Mouse (Mus musculus) hematopoietic multipotent progenitor cell, adult 10-12 weeks (in vitro differentiated cells): ENCODE measurements around the gene Plekhg4. TPM values are rescaled to one million over a fixed set of nuclear protein-coding genes. Genes with fewer than 3 reads are reported as not detected.

Experiments
- polyA plus RNA-seq: library from polyadenylated mRNA; stranded (reverse); fragments of >175 nt; gene quantifications from 2 replicates; pipeline ENCODE4 v1.2.3, GENCODE M21; 2012; ENCODE audit warnings: low replicate concordance

Gene Plekhg4
- 0.11 TPM in 1 of 2 replicates, not detected in the other for polyA plus RNA-seq

GRCm38 (mm10) chr8:105373032-105373431, at the start of gene Plekhg4:
Gene Plekhg4 (plus strand): TSS chr8:105373274.

GRCm38 (mm10) chr8:105326141-105326672, 46.9 kb upstream of the Plekhg4 start, which contains the start of the genes Lrrc29 and Tmem208:
Gene Lrrc29 (minus strand): TSS chr8:105326278.
Gene Tmem208 (plus strand): TSS chr8:105326354.

GRCm38 (mm10) chr8:105347428-105348221, 25.4 kb upstream of the Plekhg4 start, which contains the start of gene Fhod1:
Gene Fhod1 (minus strand): TSS chr8:105347953.

GRCm38 (mm10) chr8:105348450-105349095, 24.5 kb upstream of the Plekhg4 start, which contains the start of gene Slc9a5:
Gene Slc9a5 (plus strand): TSS chr8:105348843.

GRCm38 (mm10) chr8:105413391-105413790, 40.3 kb downstream of the Plekhg4 start, which contains the start of the genes Kctd19 and Lrrc36:
Gene Kctd19 (minus strand): TSS chr8:105413502.
Gene Lrrc36 (plus strand): TSS chr8:105413571.

Other genes with a start within 250 kb of the Plekhg4 start
- not detected in 2 replicates for gene Ces4a, start 241.5 kb upstream of the Plekhg4 start, polyA plus RNA-seq
- gene Cbfb, start 202.6 kb upstream of the Plekhg4 start, polyA plus RNA-seq, result 40.4 and 47.1 TPM in 2 replicates
- gene D230025D16Rik, start 148.1 kb upstream of the Plekhg4 start, polyA plus RNA-seq, result 4.3 and 8.5 TPM in 2 replicates
- 6.6 and 23.7 TPM in 2 replicates for gene B3gnt9, start 118.1 kb upstream of the Plekhg4 start, polyA plus RNA-seq
- gene Tradd, start 108.7 kb upstream of the Plekhg4 start, polyA plus RNA-seq, result 38.0 and 49.7 TPM in 2 replicates
- gene Fbxl8, start 108.6 kb upstream of the Plekhg4 start, polyA plus RNA-seq, result 16.2 and 22.9 TPM in 2 replicates
- 2.4 and 4.4 TPM in 2 replicates for gene Hsf4, start 103.5 kb upstream of the Plekhg4 start, polyA plus RNA-seq
- gene Nol3, start 97.1 kb upstream of the Plekhg4 start, polyA plus RNA-seq, result 0.17 and 0.31 TPM in 2 replicates
- 2.1 and 2.8 TPM in 2 replicates for gene 4931428F04Rik, start 83.4 kb upstream of the Plekhg4 start, polyA plus RNA-seq
- gene Exoc3l, start 77.2 kb upstream of the Plekhg4 start, polyA plus RNA-seq, result 2.2 and 4.8 TPM in 2 replicates
- gene E2f4, start 75.6 kb upstream of the Plekhg4 start, polyA plus RNA-seq, result 41.3 and 68.2 TPM in 2 replicates
- 3.4 and 3.9 TPM in 2 replicates for gene Elmo3, start 67.7 kb upstream of the Plekhg4 start, polyA plus RNA-seq
- 0.55 and 2.4 TPM in 2 replicates for gene Lrrc29, start 47.0 kb upstream of the Plekhg4 start, polyA plus RNA-seq
- 32.3 and 42.4 TPM in 2 replicates for gene Tmem208, start 46.9 kb upstream of the Plekhg4 start, polyA plus RNA-seq
- gene Fhod1, start 25.3 kb upstream of the Plekhg4 start, polyA plus RNA-seq, result 35.9 and 70.7 TPM in 2 replicates
- gene Slc9a5, start 24.4 kb upstream of the Plekhg4 start, polyA plus RNA-seq, result 2.3 and 3.7 TPM in 2 replicates
- 0.04 TPM in 1 of 2 replicates, not detected in the other for gene Kctd19, start 40.2 kb downstream of the Plekhg4 start, polyA plus RNA-seq
- gene Lrrc36, start 40.3 kb downstream of the Plekhg4 start, polyA plus RNA-seq, result 0.11 TPM in 1 of 2 replicates, not detected in the other
- gene Tppp3, start 98.3 kb downstream of the Plekhg4 start, polyA plus RNA-seq, result 11.8 and 41.7 TPM in 2 replicates
- 8.8 and 14.2 TPM in 2 replicates for gene Zdhhc1, start 123.6 kb downstream of the Plekhg4 start, polyA plus RNA-seq
- gene Hsd11b2, start 145.5 kb downstream of the Plekhg4 start, polyA plus RNA-seq, result 0.06 TPM in 1 of 2 replicates, not detected in the other
- 16.6 and 36.8 TPM in 2 replicates for gene Atp6v0d1, start 192.8 kb downstream of the Plekhg4 start, polyA plus RNA-seq
- 13.2 and 17.0 TPM in 2 replicates for gene Ripor1, start 232.0 kb downstream of the Plekhg4 start, polyA plus RNA-seq